Mouse (Mus musculus) gastrocnemius, adult 2 months (tissue): ENCODE data around the gene Zfp93. TPM values are rescaled to one million over a fixed set of nuclear protein-coding genes. Genes with fewer than 3 reads are reported as not detected.

Experiments
- DNase-seq: peaks from one replicate; pipeline ENCODE4 v3.0.0; 2022
- H3K27ac ChIP-seq: fragments of 200-600 bp; 2 replicates; pipeline ENCODE4 v1.8.1; 2022; ENCODE audit warnings: mild to moderate bottlenecking
- H3K4me3 ChIP-seq: fragments of 200-600 bp; 2 replicates; pipeline ENCODE4 v1.8.1; 2022; ENCODE audit warnings: mild to moderate bottlenecking, moderate library complexity
- CTCF ChIP-seq: fragments of 200-600 bp; IDR thresholded peaks from 2 replicates; pipeline ENCODE4 v1.8.1; 2022; ENCODE audit warnings: antibody characterized with exemption, mild to moderate bottlenecking, moderate library complexity
- intact Hi-C: fragments of 180-260 bp; cut with DNase I; formaldehyde crosslinking; loops from one replicate; pipeline ENCODE4 v1.15.1; 2025
- total RNA-seq, 2 experiments: library from RNA; stranded (reverse); gene quantifications; 2 replicates each; pipeline ENCODE4 v1.2.3; 2021

The Zfp93 gene
- total RNA-seq, 2 experiments from 2014 or later = 4.3 to 5.9 TPM

GRCm38 (mm10) chr7:24325675-24326128 lies 55.5 kb downstream of the Zfp93 start:
- intact Hi-C loops = no loop called here
- Histone ChIP-seq H3K4me3 (no peak overlapping the region), H3K27ac (no peak overlapping the region)
- DNase-seq = no peak
- no peak for TF ChIP-seq CTCF

- TF ChIP-seq CTCF = no peak
- no peak for DNase-seq
- Histone ChIP-seq H3K4me3 (no peak overlapping the region), H3K27ac (no peak overlapping the region)
- intact Hi-C loops = no loop called here
These were observed 56.3 kb downstream of the Zfp93 start for GRCm38 (mm10) chr7:24326273-24327135.

Other genes with a start within 250 kb of the Zfp93 start
- gene Vmn1r183, start 217.2 kb upstream of the Zfp93 start, total RNA-seq = not detected
- 10 to 100 TPM; 16.6 to 17.8 TPM for gene Zfp180, start 188.5 kb upstream of the Zfp93 start, total RNA-seq
- gene Zfp112, start 158.1 kb upstream of the Zfp93 start, total RNA-seq = 1 to 10 TPM; 6.6 to 6.7 TPM
- gene Zfp235, start 136.3 kb upstream of the Zfp93 start, total RNA-seq = 1 to 10 TPM; 3.7 to 5.1 TPM
- under 1 TPM in 1 of 2 experiments, not detected in 1; 0.56 TPM for gene Zfp114, start 95.4 kb upstream of the Zfp93 start, total RNA-seq
- gene Zfp111, start 59.0 kb upstream of the Zfp93 start, total RNA-seq = 1 to 10 TPM; 3.3 to 3.6 TPM
- 1 to 10 TPM; 2.4 TPM for gene Zfp109, start 32.9 kb upstream of the Zfp93 start, total RNA-seq
- gene Zfp108, start 15.6 kb upstream of the Zfp93 start, total RNA-seq = 1 to 10 TPM; 1.9 to 2.3 TPM
- 1 to 10 TPM; 2.6 to 4.1 TPM for gene Zfp61, start 30.8 kb downstream of the Zfp93 start, total RNA-seq
- gene Zfp94, start 46.2 kb downstream of the Zfp93 start, total RNA-seq = 1 to 10 TPM; 2.4 to 2.5 TPM
- gene Tescl, start 63.5 kb downstream of the Zfp93 start, total RNA-seq = not detected
- gene Lypd5, start 78.8 kb downstream of the Zfp93 start, total RNA-seq = not detected
- gene Kcnn4, start 99.8 kb downstream of the Zfp93 start, total RNA-seq = under 1 TPM; 0.25 to 0.64 TPM
- gene Smg9, start 129.2 kb downstream of the Zfp93 start, total RNA-seq = 10 to 100 TPM in 1 of 2 experiments, 1 to 10 TPM in 1; 9.4 to 10.2 TPM
- gene Irgc1, start 181.9 kb downstream of the Zfp93 start, total RNA-seq = not detected
- 1 to 10 TPM in 1 of 2 experiments, under 1 TPM in 1; 0.89 to 1.3 TPM for gene Plaur, start 192.1 kb downstream of the Zfp93 start, total RNA-seq
- gene Cadm4, start 211.6 kb downstream of the Zfp93 start, total RNA-seq = 1 to 10 TPM; 2.4 to 2.8 TPM
- 1 to 10 TPM; 3.5 to 6.5 TPM for gene Zfp428, start 236.6 kb downstream of the Zfp93 start, total RNA-seq
- gene AC161166.1, start 242.0 kb downstream of the Zfp93 start, total RNA-seq = not detected